Comparison of ENCODE assay signal across 15 mouse cellular contexts in genomic region chr1:96569281-96569680, GRCm38 (mm10).
"Had no signal": no experiment of that assay in that cellular context is flagged by ENCODE, and none has a peak within 500 bp of the region (broad histone marks: within the 10 kb centered on the region; RNA-seq: fewer than 3 reads in every experiment).

No protein-coding gene starts in this region.

- H3K27me3 ChIP-seq: limb, embryonic 13.5 days; midbrain, embryonic 13.5 days; neural tube, embryonic 13.5 days; stomach, embryonic 15.5 days had no signal

- DNase-seq: kidney, adult 11 months; kidney, adult 9 months; kidney, postnatal 14 days; layer of hippocampus, adult 9-11 months; layer of hippocampus, postnatal 36 days; left cerebral cortex, postnatal 4 days; lung, adult 18-20 months; retina, postnatal 1 day; right cerebral cortex, postnatal 14 days; thymus, postnatal 36 days had no signal

- H3K36me3 ChIP-seq: limb, embryonic 13.5 days; midbrain, embryonic 13.5 days; neural tube, embryonic 13.5 days; stomach, embryonic 15.5 days had no signal

- H3K9me3 ChIP-seq: limb, embryonic 13.5 days; midbrain, embryonic 13.5 days; neural tube, embryonic 13.5 days; stomach, embryonic 15.5 days had no signal

- H3K4me3 ChIP-seq: limb, embryonic 13.5 days; midbrain, embryonic 13.5 days; neural tube, embryonic 13.5 days; stomach, embryonic 15.5 days had no signal

- H3K27ac ChIP-seq: limb, embryonic 13.5 days; liver, embryonic 14.5 days; midbrain, embryonic 13.5 days; neural tube, embryonic 13.5 days; stomach, embryonic 15.5 days had no signal

- H3K4me2 ChIP-seq: limb, embryonic 13.5 days; midbrain, embryonic 13.5 days; neural tube, embryonic 13.5 days; stomach, embryonic 15.5 days had no signal

- H3K4me1 ChIP-seq: limb, embryonic 13.5 days; midbrain, embryonic 13.5 days; neural tube, embryonic 13.5 days; stomach, embryonic 15.5 days had no signal

- ATAC-seq: midbrain, embryonic 13.5 days had no signal

- H3K9ac ChIP-seq: limb, embryonic 13.5 days; liver, embryonic 14.5 days; midbrain, embryonic 13.5 days; neural tube, embryonic 13.5 days; stomach, embryonic 15.5 days had no signal
